Mouse (Mus musculus): ENCODE measurements around the gene Usp47. TPM values are rescaled to one million over a fixed set of nuclear protein-coding genes. Genes with fewer than 3 reads are reported as not detected.

The Usp47 gene
- polyA plus RNA-seq (2017; shearing (Covaris generic)): 66.6 TPM

DNA sequence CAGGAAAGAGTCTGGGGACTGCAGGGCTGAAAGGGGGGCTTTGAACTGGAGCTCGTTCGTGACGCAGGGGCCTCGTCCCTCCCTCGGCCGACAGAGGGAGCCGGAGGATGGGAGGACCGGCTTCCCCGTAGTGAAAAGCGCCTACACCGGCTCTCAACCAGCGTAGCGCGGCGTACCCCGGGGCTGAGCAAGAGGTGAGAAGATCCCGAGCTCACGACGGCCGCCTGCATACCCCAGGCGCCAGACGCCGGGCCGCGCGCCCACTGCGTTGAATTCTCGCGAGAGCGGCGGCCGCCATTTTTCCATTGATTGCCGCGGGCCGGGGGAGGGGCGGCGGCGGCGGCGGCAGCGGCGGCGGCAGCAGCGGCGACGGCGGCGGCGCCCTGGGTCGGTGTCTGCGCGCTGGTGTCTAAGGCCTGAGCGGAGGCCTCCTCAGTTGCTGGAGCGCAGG lies at the start of gene Usp47:
Usp47 (plus strand) TSS at position 355 of the 451 bp plus-strand sequence.

DNA sequence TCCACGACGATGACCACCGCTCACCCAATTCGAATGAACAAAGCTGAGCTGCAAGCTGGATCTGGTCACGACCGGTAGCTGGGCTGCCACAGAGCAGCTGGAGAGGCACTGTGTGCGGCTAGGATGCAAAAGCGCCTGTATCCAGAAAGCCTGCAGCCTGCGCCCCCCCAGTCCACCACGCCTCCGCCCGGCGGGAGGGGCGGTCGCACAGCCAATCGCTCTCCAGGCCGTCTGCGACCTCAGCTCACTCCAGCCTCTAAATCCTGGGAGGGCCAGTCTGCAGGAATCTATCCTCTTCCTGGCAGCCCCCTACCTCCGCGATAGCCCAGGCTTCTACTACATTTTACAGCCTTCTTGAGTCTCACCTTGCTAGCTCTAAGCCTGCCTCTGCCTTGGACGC lies 135.6 kb downstream of the Usp47 start, which contains the start of gene Dkk3:
Dkk3 (minus strand) TSS at position 116 of the 400 bp plus-strand sequence.

Other genes with a start within 250 kb of the Usp47 start
- gene Galnt18, start 243.5 kb upstream of the Usp47 start, polyA plus RNA-seq (2017; shearing (Covaris generic)): not detected
- 0.33 TPM for gene Dkk3, start 135.6 kb downstream of the Usp47 start, polyA plus RNA-seq (2017; shearing (Covaris generic))
- gene Mical2, start 202.4 kb downstream of the Usp47 start, polyA plus RNA-seq (2017; shearing (Covaris generic)): 7.4 TPM